Mouse (Mus musculus): Measurements from ENCODE around the gene Pygb. TPM values are rescaled to one million over a fixed set of nuclear protein-coding genes. Genes with fewer than 3 reads are reported as not detected.

Pygb gene
- 48.7 and 61.1 TPM in 2 replicates for polyA plus RNA-seq (2016; fragmentation: Nextera tagmentation; extraction: Ambion mirVana)

- WGBS: 2% methylated on average over 54 of the region's 58 CpGs
Measured at GRCm38 (mm10) chr2:150786251-150787180, at the start of gene Pygb. Pygb (plus strand) TSS chr2:150786735.

GRCm38 (mm10) chr2:150737881-150738280, 48.7 kb upstream of the Pygb start:
- Histone ChIP-seq H3K9me3 (replicated peaks) (no peaks in the 10 kb centered on the region), H3K4me1 (no peaks in the 10 kb centered on the region; the same call in 1 of the 2 replicates), H3K4me3 (no peak overlapping the region), H3K36me3 (no peaks in the 10 kb centered on the region), H3K27me3 (ENCODE audit: low read depth, poor library complexity, severe bottlenecking) (no peaks in the 10 kb centered on the region), H3K27ac (no peak overlapping the region)
- DNase-seq (ENCODE audit: low spot score): no peak
- 81% methylated on average over 9 of the region's 9 CpGs for WGBS

More at GRCm38 (mm10) chr2:150786251-150787180, at the start of gene Pygb:
- H3K9me3 ChIP-seq (replicated peaks): no peaks in the 10 kb centered on the region
- peak within 1 kb of the TSS; percentile 85 for H3K4me3 ChIP-seq
- H3K27ac ChIP-seq: peak within 1 kb of the TSS; percentile 85
- peaks cover 18% of the 10 kb centered on the region for H3K4me1 ChIP-seq
- no peaks in the 10 kb centered on the region for H3K27me3 ChIP-seq (ENCODE audit: low read depth, poor library complexity, severe bottlenecking)
- peaks cover 5% of the 10 kb centered on the region; the same call in 1 of the 2 replicates for H3K36me3 ChIP-seq
- peak; percentile 86 for DNase-seq (ENCODE audit: low spot score)

GRCm38 (mm10) chr2:150740145-150740841, 46.2 kb upstream of the Pygb start:
- Histone ChIP-seq H3K4me3 (no peak overlapping the region), H3K36me3 (no peaks in the 10 kb centered on the region), H3K27me3 (ENCODE audit: low read depth, poor library complexity, severe bottlenecking) (no peaks in the 10 kb centered on the region), H3K27ac (no peak overlapping the region), H3K9me3 (replicated peaks) (no peaks in the 10 kb centered on the region), H3K4me1 (no peaks in the 10 kb centered on the region; the same call in 1 of the 2 replicates)
- WGBS: 55% methylated on average over 10 of the region's 10 CpGs
- no peak for DNase-seq (ENCODE audit: low spot score)

- no peaks in the 10 kb centered on the region for H3K27me3 ChIP-seq (ENCODE audit: low read depth, poor library complexity, severe bottlenecking)
- 64% methylated on average over 4 of the region's 4 CpGs for WGBS
- H3K27ac ChIP-seq: no peak overlapping the region
- no peaks in the 10 kb centered on the region; the same call in 1 of the 2 replicates for H3K4me1 ChIP-seq
- no peak for DNase-seq (ENCODE audit: low spot score)
- H3K36me3 ChIP-seq: no peaks in the 10 kb centered on the region
- no peaks in the 10 kb centered on the region for H3K9me3 ChIP-seq (replicated peaks)
- H3K4me3 ChIP-seq: no peak overlapping the region
Measured at GRCm38 (mm10) chr2:150741405-150741804, 45.1 kb upstream of the Pygb start.

GRCm38 (mm10) chr2:150745016-150745415, 41.5 kb upstream of the Pygb start:
- Histone ChIP-seq H3K4me1 (peaks cover 11% of the 10 kb centered on the region), H3K4me3 (no peak overlapping the region), H3K27me3 (ENCODE audit: low read depth, poor library complexity, severe bottlenecking) (no peaks in the 10 kb centered on the region), H3K9me3 (replicated peaks) (no peaks in the 10 kb centered on the region), H3K27ac (no peak overlapping the region), H3K36me3 (no peaks in the 10 kb centered on the region)
- no peak for DNase-seq (ENCODE audit: low spot score)
- WGBS: 71% methylated on average over 7 of the region's 7 CpGs

GRCm38 (mm10) chr2:150748854-150749253, 37.7 kb upstream of the Pygb start, which contains the start of gene Entpd6:
Entpd6 (plus strand) TSS chr2:150749042.
- under 1% methylated on average over 30 of the region's 30 CpGs for WGBS
- H3K4me1 ChIP-seq: peaks cover 12% of the 10 kb centered on the region

GRCm38 (mm10) chr2:150749283-150749682, 37.3 kb upstream of the Pygb start:
- no peaks in the 10 kb centered on the region for H3K27me3 ChIP-seq (ENCODE audit: low read depth, poor library complexity, severe bottlenecking)
- under 1% methylated on average over 24 of the region's 24 CpGs for WGBS
- peaks cover 14% of the 10 kb centered on the region for H3K36me3 ChIP-seq
- no peak for DNase-seq (ENCODE audit: low spot score)
- peak overlapping the region; percentile 84 for H3K4me3 ChIP-seq
- peaks cover 12% of the 10 kb centered on the region for H3K4me1 ChIP-seq
- no peaks in the 10 kb centered on the region for H3K9me3 ChIP-seq (replicated peaks)
- H3K27ac ChIP-seq: peak overlapping the region; percentile 89

More at GRCm38 (mm10) chr2:150748854-150749253, 37.7 kb upstream of the Pygb start, which contains the start of gene Entpd6:
- peaks cover 12% of the 10 kb centered on the region for H3K36me3 ChIP-seq
- no peaks in the 10 kb centered on the region for H3K27me3 ChIP-seq (ENCODE audit: low read depth, poor library complexity, severe bottlenecking)
- DNase-seq (ENCODE audit: low spot score): peak; percentile 92
- H3K4me3 ChIP-seq: peak within 1 kb of the TSS; percentile 84
- peak within 1 kb of the TSS; percentile 89 for H3K27ac ChIP-seq
- no peaks in the 10 kb centered on the region for H3K9me3 ChIP-seq (replicated peaks)

GRCm38 (mm10) chr2:150750129-150750979, 36.2 kb upstream of the Pygb start:
- Histone ChIP-seq H3K27ac (no peak overlapping the region), H3K36me3 (peaks cover 14% of the 10 kb centered on the region), H3K27me3 (ENCODE audit: low read depth, poor library complexity, severe bottlenecking) (no peaks in the 10 kb centered on the region), H3K4me1 (peaks cover 12% of the 10 kb centered on the region), H3K9me3 (replicated peaks) (no peaks in the 10 kb centered on the region), H3K4me3 (peak overlapping the region; percentile 84)
- 88% methylated on average over 13 of the region's 13 CpGs for WGBS
- DNase-seq (ENCODE audit: low spot score): no peak

GRCm38 (mm10) chr2:150755016-150755415, 31.5 kb upstream of the Pygb start:
- peaks cover 44% of the 10 kb centered on the region for H3K36me3 ChIP-seq
- no peaks in the 10 kb centered on the region for H3K9me3 ChIP-seq (replicated peaks)
- peaks cover 1% of the 10 kb centered on the region for H3K4me1 ChIP-seq
- WGBS: 94% methylated on average over 3 of the region's 3 CpGs
- no peak for DNase-seq (ENCODE audit: low spot score)
- no peak overlapping the region for H3K4me3 ChIP-seq
- H3K27me3 ChIP-seq (ENCODE audit: low read depth, poor library complexity, severe bottlenecking): no peaks in the 10 kb centered on the region
- H3K27ac ChIP-seq: no peak overlapping the region

GRCm38 (mm10) chr2:150761476-150761875, 25.1 kb upstream of the Pygb start:
- DNase-seq (ENCODE audit: low spot score): no peak
- Histone ChIP-seq H3K36me3 (peaks cover 58% of the 10 kb centered on the region), H3K4me3 (no peak overlapping the region), H3K27ac (no peak overlapping the region), H3K9me3 (replicated peaks) (no peaks in the 10 kb centered on the region), H3K4me1 (no peaks in the 10 kb centered on the region), H3K27me3 (ENCODE audit: low read depth, poor library complexity, severe bottlenecking) (no peaks in the 10 kb centered on the region)
- WGBS: 86% methylated on average over 7 of the region's 7 CpGs

GRCm38 (mm10) chr2:150765619-150766018, 20.9 kb upstream of the Pygb start:
- H3K36me3 ChIP-seq: peaks cover 61% of the 10 kb centered on the region
- H3K27ac ChIP-seq: no peak overlapping the region
- H3K27me3 ChIP-seq (ENCODE audit: low read depth, poor library complexity, severe bottlenecking): no peaks in the 10 kb centered on the region
- H3K9me3 ChIP-seq (replicated peaks): no peaks in the 10 kb centered on the region
- WGBS: 89% methylated on average over 2 of the region's 2 CpGs
- H3K4me3 ChIP-seq: no peak overlapping the region
- no peaks in the 10 kb centered on the region for H3K4me1 ChIP-seq
- no peak for DNase-seq (ENCODE audit: low spot score)
